Mouse (Mus musculus) lung, adult 2 months (tissue): ENCODE data around the gene Gadd45g.

ENCODE experiments used
- CTCF ChIP-seq: fragments of 200-500 bp; IDR thresholded peaks from 2 replicates; pipeline ENCODE4 v1.5.1; 2011; ENCODE audit warnings: mild to moderate bottlenecking, low read length, control low read depth; ENCODE audit not compliant: insufficient read depth
- POLR2A ChIP-seq: fragments of 200-500 bp; IDR thresholded peaks from 2 replicates; pipeline ENCODE4 v1.6.1; 2011; ENCODE audit warnings: low read depth, mild to moderate bottlenecking, control low read depth, low read length, borderline replicate concordance; ENCODE audit errors: extremely low read depth

- no peak for TF ChIP-seq POLR2A
- peak; percentile 70 for TF ChIP-seq CTCF
Observed at GRCm38 (mm10) chr13:51839250-51840026, 7.0 kb upstream of the Gadd45g start.
